Mouse (Mus musculus) kidney, adult 11 months (tissue): Measurements from ENCODE around the gene Synrg.

Experiments
- DNase-seq: peaks from one replicate; pipeline ENCODE4 v3.0.0; 2022

The Synrg gene

GRCm38 (mm10) chr11:83963991-83964921, at the start of gene Synrg:
TSS of gene Synrg (plus strand) at chr11:83964428.
- peak; percentile 88 for DNase-seq

GRCm38 (mm10) chr11:83914501-83914900, 49.7 kb upstream of the Synrg start:
- no peak for DNase-seq

- no peak for DNase-seq
Measured at GRCm38 (mm10) chr11:83922600-83922999, 41.6 kb upstream of the Synrg start.

GRCm38 (mm10) chr11:83927097-83927496, 37.1 kb upstream of the Synrg start:
- no peak for DNase-seq

GRCm38 (mm10) chr11:83932506-83933106, 31.6 kb upstream of the Synrg start:
- DNase-seq: no peak

DNA sequence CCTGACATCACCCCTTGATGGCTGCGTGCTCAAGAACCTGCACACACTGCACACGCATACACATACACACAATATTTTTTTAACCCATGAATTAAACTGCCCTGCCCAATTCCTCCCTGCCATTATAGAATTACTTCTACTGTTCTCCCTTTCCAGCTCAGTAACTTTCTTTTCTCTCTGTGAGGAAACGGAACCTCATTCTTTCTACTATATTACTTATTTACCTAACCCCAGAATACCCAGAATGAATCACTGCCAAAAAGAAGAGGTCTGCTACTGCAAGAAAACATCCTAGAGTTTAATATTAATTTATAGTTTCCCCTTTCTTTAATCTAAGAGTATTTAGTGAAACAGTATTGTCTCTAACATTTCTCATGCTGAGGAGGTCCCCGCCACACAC, 30.9 kb upstream of the Synrg start:
- DNase-seq: no peak

- DNase-seq: peak; percentile 85
Measured at GRCm38 (mm10) chr11:83935986-83936665, 28.1 kb upstream of the Synrg start.

DNA sequence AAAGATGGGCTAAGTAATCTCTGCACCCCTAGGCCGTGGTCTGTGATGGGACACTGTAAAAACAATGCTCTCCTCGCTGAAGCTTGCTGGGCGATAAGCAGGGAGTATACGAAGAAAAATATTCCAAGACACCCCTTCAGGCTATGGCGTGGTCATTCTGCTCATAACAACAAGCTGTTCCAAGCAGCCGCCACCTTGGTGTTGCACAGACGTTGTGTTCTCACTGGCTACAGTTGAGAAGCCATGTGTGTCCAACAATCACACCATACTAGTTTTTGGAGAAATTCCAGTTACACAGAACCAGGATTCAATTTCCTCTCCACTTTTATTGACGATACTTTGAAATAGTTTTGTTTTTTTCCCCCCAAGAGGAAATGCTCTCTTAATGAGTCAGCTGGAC, 25.7 kb upstream of the Synrg start:
- DNase-seq: no peak

- peak; percentile 86 for DNase-seq
Measured at GRCm38 (mm10) chr11:83941950-83942840, 22.0 kb upstream of the Synrg start, which contains the start of gene Ddx52. TSS of gene Ddx52 (plus strand) at chr11:83942062.

DNA sequence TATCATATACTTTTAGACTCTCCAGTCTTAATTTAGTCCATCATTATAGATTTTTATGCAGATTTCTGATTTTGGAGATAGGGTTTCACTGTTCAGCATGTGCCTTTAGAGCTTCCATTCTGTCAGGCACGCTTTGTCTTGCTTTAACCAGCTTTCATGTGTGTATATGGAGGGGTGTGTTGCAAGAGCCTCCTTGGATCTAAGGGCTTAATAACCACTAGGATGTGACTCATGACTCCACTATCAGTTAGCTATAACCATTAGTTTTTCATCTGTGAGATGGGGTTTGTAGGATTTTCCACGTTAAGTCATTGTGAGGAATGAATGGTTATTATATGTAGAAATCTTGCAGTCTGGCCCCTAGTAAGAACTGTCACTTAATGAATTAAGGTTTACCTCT, 7.4 kb upstream of the Synrg start:
- DNase-seq: no peak

- no peak for DNase-seq
Measured at GRCm38 (mm10) chr11:83961983-83962382, 2.2 kb upstream of the Synrg start.

DNA sequence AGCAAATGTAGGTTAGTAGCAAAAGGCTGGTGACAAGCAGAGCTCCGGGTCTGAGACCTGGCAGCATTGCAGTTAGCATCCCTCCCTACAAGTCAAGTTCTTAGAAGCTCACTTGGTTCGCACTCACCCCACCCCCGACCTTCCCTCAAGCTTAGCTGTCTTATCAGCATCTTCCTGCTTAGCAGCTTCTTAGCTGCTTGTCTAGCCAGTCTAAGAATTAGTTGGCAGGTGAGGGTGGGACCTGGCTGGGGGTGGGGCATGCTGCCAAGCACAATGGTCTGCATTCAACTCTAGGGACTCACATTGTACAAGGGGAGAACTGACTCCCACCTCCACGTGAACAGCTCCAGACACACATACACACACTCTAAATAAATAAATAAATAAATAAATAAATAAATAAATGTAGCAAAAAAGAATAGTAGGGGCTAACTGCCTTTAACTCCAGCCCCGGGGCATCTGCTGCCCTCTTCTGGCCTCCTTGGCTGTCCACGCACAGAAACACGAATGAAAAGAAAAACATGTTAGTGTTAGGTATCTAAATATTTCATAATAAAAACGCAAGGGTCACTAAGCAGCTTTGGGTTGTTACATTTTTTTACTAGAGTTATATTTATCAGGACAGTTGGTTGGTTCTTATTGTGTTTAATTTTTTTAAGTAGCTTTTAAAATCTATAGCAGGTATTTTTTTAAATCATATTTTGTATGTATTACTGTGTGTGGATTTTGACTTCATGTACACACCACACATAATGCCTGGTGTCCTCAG, 3.4 kb downstream of the Synrg start:
- no peak for DNase-seq

GRCm38 (mm10) chr11:83968205-83968575, 4.0 kb downstream of the Synrg start:
- no peak for DNase-seq

DNA sequence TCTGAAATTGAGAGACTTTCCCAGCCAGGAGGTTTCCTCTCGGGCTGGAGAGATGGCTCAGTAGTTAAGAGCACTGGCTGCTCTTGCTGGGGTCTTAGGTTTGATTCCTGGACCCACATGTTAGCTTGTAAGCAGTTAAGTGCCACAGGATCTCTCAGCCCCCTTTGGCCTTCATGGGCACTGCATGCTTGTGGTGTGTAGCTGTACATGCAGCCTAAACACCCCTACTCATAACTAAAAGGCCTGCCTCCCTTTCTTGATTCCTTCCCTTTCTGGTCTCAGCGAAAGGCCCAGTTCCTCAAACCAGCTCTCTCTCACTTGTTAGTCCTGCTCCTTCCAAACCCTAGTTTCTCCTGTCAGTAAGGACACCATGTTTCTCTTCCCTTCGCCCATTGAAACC, 4.8 kb downstream of the Synrg start:
- no peak for DNase-seq

DNA sequence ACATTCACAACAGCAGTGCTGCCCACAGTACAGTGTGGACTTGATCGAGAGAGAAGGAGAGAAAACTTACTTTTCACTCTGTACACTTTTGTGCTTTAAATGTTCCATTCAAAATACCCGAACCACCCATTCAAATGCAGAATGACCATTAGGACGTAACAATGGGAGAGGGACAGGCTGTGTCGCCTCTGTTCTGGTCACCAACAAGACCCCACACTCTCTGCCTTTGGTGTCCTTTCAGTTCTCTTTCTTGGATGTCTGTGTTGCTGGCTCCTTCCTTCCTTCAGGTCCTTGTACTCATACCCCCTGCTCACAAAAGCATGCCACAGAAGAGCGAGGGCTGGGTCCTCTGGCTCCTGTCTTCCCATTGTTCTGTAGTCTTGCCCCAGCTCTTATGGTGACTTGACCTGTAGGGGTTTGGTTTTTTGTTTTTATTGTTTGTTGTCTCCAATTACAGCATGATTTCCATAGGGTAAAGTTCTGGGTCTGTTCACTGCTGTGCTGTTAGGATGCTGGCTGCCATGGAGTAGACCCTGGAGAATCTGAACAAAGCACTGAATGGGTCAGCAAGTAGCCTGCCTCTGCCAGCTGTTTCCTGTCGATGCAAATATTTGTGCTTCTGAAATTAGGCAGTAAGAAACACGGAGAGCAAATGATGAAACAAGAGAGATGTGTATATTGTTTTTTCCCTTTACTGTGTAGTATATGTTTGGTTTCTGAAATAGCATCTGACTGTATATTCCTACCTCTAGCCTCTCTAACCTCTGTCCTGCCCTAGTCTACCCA, 10.5 kb downstream of the Synrg start:
- DNase-seq: no peak

DNA sequence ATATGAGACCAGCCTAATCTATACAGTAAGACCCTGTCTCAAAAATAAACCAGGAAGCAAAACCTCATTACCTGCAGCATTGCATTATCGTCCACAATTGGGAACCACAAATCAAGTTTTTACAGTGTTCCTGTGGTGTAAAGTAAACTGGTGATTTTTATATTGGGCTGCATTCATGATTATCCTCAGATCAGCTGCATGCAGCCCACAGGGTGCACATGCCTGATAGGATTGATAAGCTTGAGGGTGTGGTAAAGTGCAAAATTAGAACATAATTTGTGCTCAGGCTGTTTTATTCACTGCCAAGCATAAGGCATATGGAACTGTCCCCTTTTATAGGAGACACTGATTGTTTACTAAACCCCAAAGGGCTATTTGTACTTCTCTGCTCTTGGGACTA, 11.3 kb downstream of the Synrg start:
- DNase-seq: no peak

GRCm38 (mm10) chr11:83976236-83976977, 12.2 kb downstream of the Synrg start:
- DNase-seq: no peak

GRCm38 (mm10) chr11:83977810-83978209, 13.6 kb downstream of the Synrg start:
- DNase-seq: no peak

GRCm38 (mm10) chr11:83979992-83980391, 15.8 kb downstream of the Synrg start:
- no peak for DNase-seq

- no peak for DNase-seq
Measured at GRCm38 (mm10) chr11:83981338-83981737, 17.1 kb downstream of the Synrg start.
